Mouse (Mus musculus) embryo, embryonic 11 days (tissue): ENCODE results near the gene Eif2a.
"Not testable (repeated sequence)": the region's sequence is repeated elsewhere in the genome, so short reads cannot be mapped to it uniquely, and the experiment has no call there.

Experiments used
- DNase-seq: peaks from one replicate; pipeline ENCODE4 v3.0.0-alpha.2; 2015

Gene Eif2a

DNA sequence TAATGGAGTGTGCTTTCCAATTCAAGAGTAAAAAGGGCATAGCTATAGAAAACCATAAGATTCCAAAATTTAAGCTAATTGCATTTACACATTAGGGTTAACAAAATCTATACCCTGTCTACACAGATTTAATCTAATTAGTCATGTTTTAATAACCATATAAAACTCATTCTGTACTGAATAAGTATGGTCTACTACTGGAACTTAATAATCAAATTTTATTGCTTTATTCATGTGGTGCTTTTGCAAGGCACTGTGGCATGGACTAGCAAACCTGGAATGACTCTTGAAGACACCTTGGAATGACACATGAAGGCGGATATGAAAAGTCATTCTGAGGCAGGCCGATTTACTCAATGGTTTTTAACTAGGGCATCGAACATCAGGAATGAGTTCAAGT, 2.2 kb upstream of the Eif2a start:
- no peak for DNase-seq

DNA sequence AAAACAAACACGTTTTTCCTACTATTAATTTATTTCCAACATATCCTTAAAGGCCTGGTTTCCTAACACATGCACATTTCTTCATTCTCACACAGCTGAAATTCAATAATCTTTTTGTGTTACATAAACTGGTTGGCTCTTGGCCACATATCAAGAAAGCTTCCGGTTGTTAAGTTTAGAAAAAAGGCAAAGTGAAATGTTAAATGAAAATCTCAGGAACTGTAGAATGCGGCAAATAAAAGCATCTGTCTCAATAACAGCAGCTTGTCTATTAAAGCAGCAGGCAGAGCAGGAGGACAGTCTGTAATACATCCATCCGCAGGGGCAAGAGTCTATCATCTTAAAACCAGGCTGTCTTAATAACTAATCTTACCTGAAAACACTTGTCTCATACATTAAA, 1.4 kb upstream of the Eif2a start:
- no peak for DNase-seq

DNA sequence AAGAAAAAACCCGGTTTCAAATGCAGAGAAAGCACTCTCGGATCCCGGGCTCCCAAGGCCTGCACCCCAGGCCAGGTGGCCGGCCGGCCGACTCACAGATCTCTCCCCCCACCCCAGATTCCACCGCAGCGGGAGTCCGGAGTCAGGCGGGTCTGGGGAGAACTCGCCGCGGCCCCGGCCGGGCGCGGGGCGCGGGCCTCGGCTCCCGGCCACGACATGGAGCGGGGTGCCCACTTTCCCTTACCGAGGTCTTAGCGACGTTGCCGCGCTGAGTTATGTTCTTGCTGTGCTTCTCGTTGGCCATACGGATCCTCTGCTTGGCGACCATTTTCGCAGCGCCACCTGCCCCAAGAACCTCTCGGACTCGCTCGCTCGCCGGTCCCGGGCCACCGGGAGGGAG, 455 bp upstream of the Eif2a start:
- DNase-seq, result no peak

DNA sequence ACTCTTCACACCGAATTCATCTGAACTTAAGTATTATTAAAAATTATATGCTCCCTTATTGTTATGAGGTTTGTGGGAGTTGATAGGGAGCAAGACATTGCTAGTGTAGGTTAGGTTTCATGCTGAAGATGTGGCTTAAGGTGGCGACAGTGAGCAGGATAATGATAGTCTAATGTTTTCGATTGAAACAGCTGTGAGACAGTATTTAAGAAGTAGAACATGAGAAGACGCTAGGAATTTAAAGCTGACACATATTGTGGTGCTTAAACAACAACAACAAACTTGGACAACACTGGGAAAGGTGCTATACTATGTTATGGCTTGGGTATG, 752 bp downstream of the Eif2a start:
- peak; percentile 7 for DNase-seq

DNA sequence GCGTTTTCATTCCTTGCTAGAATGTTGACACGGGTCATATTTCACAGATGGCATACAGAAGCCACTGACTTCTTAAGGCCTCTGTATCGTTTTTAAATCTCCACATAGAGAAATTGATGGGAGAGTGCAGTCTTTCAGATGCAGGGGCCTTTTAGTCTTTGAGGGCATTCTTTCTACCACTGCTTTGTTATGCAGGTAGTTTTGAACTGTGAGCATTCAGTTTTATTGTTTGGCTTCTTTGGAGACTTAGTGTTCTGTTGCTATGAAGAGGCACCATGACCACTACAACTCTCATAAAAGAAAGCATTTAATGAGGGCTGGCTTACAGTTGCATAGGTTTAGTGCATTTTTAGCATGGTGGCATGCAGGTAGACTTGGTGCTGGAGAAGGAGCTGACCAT, 11.0 kb downstream of the Eif2a start:
- no peak for DNase-seq

DNA sequence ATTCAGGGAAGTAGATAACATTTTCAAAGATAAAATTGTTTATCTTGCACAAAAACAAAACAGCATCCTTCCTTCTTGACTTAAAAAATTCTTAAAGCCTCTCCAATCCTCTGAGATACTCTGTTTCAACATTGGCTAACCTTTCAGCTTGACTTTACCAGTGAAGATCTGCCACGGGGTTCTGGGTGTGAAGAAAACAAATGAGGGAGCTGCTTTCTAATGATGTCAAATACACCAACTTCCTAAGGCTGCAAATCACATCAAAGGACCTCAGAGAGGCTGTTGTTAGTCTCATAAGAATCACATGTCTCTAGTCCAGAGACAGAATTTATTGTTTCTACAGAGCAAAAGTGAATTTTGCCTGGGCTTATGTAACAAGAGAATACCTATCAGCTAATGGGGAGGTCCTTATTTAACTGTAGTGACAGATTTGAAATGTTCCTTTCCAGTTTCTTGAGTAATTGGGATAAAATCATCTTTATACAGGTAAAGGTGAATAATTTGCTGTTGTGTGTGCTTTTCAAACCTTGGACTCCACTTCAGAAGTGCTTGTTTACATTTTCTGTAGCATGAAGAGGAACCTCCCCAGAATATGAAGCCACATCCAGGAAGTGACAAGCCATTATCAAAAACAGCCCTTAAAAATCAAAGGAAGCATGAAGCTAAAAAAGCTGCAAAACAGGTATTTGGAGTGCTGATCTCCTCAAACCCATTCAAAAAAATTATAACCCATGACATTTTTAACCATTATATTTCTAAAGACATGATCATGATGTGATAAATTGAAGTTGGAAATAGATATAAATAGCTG, 26.6 kb downstream of the Eif2a start:
- DNase-seq, result no peak

DNA sequence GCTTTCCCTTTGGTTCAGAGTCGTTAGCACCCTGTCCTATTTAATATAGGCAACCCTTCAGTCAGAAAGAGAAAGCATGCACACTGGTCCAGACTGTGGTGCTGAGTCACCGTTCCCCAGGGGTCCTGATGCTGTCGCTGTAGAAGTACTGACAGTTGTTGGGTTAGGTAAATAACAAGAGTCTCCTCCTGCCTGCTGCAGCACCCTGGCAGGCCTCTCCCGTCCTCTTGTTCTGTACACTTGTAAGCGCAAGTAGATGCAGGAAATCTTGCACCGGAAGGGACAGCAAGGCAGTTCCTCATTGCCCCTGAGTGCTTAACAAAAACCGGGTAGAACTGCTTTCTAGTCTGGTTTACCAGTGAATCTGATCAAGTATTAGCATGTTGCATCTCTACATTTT, 31.0 kb downstream of the Eif2a start:
- no peak for DNase-seq

DNA sequence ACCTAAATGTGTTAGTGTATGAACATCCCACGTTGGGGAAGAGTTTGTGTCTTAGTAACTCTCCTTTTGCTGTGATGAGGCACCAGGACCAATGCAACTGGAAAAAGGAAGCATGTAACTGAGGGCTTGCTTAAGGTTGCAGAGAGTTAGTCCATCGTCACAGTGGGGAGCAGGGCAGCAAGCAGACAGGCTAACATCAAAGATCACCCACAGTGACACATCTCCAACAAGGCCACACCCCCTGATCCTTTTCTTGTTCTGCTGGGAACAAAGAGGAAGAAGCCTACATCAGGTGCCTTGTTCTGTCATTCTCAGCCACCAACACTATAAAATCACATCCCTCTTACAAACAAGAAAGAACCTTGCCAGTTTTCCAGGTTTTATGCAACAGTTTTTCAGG, 34.3 kb downstream of the Eif2a start:
- DNase-seq, result no peak

DNA sequence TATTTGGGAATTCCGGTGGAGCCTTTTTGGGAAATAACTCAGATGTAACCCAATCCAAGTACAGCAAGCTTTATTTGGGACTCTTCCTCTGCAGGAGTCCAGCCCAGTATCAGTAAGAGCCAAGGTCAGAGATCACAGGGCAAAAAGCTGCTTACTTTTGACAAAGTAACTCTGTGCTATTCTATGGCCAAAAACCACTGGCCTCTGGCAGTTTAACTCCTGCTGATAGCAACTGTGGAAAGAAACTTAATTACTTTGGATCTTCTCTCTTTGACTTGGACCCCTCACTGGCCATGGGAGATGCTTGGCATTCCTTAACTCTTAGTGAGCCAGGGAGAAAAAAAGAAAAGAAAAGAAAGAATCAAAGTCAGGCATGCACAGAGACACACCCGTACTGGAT, 35.8 kb downstream of the Eif2a start:
- no peak for DNase-seq

DNA sequence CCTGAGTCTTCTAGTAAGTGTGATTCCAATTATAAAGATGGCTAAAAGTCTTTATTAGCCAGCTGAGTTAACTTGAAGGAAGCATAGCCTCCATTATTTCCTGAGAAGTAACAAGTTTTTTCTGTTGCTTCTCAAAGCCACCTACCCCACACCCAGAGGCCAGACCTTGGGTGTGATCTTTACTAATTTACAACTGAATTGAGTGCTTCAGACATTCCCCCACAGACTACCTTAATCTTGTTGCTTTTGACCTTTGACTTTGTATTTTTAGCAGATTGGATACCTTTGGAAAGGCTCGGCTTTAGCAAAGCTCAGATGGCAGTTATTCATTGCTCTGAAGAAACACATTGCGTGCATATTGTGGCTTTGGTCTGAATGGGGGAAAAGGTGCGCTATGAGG, 45.2 kb downstream of the Eif2a start:
- no peak for DNase-seq

DNA sequence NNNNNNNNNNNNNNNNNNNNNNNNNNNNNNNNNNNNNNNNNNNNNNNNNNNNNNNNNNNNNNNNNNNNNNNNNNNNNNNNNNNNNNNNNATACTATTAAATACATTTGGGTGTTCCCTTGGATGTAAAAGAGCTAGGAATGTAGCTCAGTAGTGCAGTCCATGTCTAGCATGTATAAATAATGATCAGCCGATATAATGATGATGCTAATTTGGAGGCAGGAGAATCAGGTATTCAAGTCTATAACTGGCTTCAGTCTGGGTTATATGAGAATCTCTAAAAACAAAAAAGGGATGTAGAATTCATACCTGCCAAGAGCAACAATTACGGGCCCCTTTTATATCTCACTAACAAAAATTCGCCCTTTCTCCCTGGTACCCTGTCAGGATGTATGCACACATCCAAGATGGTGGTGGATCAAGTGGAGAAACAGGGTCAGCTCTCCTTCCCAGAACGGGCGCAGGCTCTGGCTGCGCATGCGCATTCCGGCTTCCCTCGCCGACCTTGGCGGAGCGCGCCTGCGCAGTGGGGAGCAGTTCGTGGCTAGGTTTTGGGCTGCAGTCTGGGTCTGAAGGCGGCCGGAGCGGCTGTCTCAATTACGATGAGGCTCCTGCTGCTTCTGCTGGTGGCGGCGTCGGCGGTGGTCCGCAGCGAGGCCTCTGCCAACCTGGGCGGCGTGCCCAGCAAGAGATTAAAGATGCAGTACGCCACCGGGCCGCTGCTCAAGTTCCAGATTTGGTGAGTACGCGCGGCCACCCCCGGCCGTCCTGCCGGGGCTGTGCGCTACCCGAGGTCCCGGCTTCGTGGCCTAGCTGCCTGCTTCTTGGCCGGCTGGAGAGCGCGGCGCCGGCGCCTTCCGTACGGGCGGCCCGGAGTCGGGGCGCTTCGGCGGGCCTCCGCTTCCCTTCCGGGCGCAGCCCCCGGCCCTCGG, 50.8 kb downstream of the Eif2a start, which contains the start of gene Selenot:
Selenot (plus strand) TSS at position 500 of the 930 bp plus-strand sequence.
- peak; percentile 95 for DNase-seq

DNA sequence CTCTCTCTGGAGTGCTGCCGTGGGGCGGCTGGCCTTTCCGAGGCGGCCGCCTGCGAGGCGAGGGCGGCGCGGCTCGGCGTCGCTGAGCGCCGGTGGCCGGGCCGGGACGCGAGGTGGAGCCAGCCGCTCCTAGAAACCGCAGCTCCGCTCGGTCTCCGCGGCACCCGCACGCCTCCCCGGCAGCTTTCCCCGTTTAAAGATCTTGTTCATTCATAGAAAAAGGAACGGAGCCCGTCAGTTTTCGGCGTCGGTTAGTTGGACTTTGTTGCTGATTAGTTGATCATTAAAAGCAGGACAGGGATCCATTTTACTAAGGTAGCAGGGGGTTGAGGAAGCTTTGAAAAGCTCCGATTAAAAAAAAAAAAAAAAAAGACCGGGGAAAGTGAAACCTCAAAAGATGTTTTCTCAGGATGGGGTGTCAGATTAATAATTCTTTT, 51.5 kb downstream of the Eif2a start:
- DNase-seq, result peak; percentile 67

DNA sequence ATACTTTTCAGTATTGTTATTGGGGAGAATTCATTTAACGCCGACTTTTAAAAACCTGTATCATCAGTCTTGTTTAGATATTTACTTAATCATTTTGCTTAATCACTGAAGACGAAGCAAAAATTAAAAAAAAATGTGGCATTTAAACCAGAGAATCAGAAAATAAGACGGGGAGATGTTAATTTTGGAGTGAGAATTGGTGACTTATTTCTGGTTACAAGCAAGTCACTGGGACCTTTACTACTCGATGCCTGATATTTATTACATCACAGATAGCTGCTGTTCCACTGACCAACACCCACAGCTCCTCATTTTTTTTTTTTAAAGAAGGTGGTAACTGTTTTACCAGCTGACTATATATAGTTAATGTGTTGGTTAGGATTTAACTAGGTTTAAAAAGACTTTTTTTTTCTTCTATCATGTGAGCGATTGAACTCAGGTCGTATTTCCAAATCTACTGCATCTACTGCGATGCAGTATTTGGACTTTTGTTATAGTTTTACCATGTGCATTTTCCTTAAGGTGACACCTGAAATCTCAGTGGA, 52.0 kb downstream of the Eif2a start:
- DNase-seq, result no peak

DNA sequence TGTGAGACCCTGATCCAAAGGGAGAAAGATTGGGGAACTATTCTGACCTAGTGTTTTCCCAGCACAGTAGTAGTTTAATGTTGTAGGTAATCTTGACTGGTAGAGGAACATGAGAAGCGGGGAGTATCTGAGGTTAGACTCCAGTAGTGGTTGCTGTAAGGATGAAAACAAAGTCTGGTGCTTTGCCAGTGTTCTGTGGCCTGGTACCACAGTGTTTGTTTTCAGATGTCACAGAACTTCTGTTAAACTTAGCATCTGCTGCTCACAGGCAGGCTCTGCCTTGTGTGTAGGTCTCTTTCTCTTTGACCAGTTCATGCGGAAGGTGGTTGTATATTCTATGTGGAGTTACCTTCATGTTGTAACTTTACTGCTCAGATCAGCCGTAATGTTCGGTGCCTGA, 55.9 kb downstream of the Eif2a start:
- DNase-seq, result no peak

DNA sequence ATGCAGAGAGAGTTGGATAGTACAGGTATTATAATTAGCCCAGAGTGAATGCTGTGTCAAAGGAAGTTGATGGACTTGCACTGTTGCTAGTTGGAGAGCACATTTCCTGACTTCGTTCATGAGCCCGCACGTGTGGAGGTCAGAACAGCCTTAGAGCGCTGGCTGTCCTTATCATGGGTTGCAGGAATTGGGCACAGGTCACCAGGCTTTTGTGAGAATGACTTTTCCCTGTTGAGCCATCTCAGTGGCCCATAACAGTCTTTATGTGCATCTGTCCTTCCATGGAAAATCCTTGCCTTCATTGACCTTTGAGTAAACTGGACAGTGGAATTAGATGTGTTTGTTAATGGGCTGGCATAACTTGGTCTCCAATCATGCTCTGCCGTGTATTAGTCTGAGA, 56.7 kb downstream of the Eif2a start:
- DNase-seq, result no peak

DNA sequence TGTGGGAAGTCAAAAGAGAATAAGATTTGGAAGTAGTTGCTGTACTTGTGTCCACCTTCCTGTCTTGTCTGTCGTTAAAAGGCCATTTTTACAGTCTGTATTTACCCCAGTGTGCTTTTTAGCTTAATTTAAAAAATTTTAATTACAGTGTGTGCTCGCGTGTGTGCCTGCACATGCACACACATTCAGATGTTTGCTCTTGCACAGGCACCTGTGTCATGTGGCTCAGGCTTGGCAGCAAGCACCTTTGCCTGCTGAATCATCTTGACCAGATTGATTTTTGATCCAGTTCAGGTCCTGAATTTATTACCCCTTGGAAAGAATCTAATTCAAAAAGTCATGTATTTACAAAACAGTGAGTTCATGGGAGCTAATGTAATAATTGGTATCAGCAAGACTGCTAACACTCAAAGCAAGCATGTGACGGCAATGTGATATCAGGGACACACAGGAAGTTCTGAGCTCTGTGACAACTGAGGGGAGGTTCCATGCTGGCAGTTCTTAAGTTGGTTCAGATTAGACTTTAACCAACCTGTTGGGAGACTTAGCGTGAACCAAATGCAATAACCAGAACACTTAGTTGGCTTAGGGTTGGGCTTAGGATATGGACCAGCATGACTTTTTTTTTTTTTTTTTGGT, 57.3 kb downstream of the Eif2a start:
- no peak for DNase-seq

DNA sequence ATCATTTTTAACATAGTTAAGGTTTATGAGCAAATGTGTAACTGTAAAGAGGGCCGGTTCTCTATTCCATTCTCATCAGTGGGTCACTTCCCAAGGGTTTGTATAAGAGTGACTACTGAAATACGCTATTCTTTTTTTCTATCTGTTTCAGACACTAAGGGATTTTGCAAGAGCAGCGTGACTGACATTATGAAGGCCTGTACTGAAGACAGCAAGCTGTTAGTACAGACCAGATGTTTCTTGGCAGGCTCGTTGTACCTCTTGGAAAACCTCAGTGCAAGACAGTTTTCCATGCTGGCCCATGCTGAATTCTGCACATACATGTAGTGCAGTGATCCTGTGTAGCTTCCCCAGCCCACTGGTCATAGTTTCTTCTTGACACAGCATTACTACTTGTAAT, 64.9 kb downstream of the Eif2a start:
- not testable (repeated sequence) for DNase-seq

DNA sequence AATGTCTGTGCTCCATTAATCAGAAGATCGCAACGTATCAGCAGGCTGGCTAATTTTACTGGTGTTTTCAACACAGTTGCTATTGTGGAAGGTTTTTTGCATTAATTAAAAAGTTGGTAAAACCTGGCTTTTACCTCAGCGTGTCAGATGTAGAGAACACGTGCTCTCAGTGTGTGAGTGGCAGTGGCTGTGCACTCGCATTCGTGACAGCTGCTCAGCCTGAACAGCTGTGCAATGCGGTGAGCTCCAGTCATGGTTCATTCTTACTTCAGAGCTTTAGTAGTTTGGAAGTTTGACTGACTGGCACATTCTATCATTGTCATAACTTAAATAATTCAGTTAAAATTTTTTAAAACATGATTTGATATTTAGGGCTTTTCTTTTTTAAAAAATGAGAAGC, 67.0 kb downstream of the Eif2a start:
- not testable (repeated sequence) for DNase-seq

DNA sequence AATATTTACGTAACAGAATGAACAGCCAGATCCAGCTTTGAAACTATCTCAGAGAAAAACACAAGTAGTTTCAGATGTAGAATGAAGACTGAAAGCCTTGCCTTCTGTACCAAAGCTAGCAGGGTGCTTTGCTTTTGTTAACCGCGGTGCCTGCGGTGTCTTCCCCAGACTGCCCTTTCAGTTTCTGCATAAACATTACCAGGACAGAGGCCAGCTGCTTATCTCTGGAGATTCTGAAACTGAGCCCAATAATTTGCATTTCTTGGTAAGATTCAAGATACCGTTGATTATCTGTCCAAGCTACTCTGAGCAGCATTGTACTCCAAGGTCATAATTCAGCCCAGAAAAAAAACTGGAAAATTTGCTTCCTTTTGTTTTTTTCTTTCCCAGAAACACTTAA, 68.0 kb downstream of the Eif2a start:
- DNase-seq, result no peak
